Mouse (Mus musculus): Measurements from ENCODE around the gene Tinagl1.

Gene Tinagl1

DNA sequence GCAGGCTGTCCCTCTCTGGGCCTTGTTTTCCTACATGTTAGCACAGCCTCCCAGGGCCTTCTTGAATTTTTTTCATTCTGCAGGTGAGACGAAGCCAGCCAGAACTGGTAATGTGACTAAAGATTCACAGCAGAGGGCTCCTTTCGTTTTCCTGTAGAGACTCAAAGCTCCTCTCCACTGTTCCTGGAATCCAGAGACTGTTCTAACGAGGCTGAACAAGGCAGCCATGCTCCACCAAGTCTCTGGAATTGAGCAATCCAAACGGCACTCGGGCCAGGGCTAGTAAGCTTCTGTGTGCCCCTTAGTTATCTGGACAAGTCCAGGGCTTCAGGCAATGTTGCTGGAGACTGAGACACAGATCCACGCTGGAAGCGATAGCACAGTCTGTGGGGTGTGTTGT, 2.6 kb upstream of the Tinagl1 start:
- no peak for DNase-seq (ENCODE audit: low spot score)

DNA sequence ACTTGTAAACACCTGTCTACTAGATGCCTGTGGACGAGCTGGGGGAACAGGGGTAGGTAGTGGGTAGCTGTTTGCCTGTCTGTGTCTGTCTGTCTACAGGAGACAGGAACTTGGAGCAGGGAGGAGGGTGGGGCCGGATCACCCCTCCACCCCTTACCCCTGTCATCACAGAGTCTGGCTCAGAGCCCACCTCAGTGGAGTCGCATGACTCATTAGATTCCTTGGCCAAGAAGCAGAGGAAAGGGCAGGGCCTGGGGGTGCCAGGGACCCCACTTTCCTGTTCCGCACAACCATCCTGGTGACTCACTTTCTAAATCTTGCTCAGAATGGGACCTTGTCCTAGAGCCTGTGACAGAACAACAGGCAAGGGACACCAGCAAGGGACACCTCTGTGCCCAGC, 2.2 kb upstream of the Tinagl1 start:
- DNase-seq (ENCODE audit: low spot score) = no peak

DNA sequence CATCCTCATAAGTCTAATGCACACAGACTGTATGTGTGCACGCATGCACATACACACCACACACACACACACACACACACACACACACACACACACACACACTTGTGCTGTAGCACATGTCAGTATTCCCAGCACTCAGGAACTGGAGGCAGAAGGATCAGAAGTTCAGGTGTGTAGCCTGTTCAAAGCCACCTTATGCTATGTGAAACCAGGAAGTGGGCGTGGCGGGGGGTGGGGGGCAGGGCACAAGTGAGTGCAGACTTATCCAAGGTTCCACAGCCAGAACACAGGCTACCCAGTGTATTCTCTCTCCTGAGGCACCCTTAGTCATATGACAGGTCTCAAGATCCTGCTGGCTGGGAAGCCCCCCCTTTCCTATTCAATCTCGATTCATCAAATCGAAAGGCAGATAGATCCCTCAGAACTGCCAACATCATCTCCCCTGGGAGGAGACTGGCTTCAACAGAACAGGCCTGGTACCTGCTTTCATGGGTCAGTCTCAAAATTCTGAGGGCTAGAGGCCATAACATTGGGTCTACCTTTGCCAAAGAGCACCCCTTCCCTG, 1.3 kb upstream of the Tinagl1 start:
- no peak for DNase-seq (ENCODE audit: low spot score)

DNA sequence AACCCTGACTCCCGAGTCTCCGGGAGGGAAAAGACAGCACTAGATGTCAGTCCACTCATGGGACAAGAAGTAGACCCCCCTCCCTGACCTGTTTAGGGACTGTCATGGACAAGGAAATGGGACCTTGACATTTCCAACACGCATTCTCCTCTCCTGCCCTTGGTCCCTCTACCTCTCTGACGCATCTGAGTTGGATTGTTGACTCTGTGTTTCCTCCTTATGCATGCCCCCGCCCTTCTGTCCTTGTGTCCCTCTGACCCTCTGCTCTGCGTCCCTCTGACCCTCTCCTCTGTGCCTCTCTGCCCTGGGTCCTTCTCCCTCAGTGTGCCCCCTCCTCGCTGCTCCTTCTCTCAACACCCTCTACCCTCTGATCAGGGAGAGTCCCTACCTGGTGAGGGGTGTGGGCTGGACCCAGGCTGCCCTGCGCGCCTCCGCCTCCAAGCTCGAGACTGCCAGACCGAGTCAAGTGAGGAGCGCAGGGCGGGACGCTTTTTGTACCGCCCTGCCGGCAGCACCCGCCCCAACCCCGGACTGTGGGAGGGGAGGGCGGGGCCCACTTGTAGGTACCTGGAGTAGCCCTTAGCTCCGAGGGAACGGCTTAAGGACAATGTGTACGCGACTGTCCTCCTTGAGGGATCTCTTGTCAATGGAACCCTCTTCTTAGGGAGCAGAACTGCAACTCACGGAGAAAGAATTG, 439 bp downstream of the Tinagl1 start:
- DNase-seq (ENCODE audit: low spot score) = peak; percentile 38

DNA sequence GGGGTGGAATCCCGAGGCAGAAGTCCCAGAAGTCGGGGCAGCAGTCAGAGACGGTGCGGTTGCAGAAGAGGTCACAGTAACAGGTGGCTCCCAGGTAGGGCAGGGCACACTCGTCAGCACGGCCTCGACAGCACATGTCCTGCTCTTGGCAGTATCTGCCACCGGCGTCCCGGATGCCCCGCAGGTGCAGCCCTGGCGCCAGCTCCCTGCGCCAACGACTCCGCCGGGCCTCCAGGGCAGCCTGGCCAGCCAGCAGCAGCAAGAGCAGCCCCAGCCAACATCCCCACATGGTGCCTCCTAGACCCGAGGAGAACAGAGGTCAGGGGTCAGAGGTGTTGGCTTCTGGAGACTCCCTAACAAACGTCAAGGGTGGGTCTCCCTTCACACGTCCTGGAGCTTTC, 1.0 kb downstream of the Tinagl1 start:
- DNase-seq (ENCODE audit: low spot score) = no peak

DNA sequence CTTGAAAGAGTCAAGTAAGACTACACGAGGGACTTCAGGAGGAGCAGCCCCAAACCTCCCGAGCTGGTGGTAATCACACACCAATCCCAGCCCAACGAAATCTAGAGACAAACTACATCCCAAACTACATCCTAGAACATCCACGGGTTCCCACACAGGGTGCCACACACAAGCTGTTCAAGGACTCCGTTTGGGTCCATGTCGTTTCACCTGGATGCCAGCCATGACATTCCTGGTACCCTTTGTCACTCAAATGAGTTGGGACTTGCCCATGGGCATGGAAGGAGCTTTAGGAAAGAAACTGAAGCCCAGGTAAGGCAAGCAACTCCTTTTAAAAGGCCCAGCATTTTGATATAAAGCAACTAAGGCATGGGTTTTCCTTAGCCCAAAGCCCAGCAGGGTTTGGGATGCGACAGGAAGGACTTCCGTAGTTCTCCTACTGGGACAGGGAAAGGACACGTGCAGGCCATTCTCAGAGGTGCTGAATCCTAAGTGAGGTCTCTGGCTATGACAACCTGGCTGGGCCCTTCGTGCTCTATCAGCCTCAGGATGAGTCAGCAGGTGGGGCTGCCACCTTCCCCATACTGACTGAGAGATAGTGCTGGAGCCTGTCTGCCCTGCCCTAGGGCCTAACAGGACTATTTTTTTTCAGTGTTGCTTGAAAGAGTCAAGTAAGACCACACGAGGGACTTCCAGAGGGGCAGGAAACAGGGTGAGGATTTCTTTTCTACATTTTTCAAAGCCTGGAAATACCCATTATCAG, 1.7 kb downstream of the Tinagl1 start:
- no peak for DNase-seq (ENCODE audit: low spot score)

DNA sequence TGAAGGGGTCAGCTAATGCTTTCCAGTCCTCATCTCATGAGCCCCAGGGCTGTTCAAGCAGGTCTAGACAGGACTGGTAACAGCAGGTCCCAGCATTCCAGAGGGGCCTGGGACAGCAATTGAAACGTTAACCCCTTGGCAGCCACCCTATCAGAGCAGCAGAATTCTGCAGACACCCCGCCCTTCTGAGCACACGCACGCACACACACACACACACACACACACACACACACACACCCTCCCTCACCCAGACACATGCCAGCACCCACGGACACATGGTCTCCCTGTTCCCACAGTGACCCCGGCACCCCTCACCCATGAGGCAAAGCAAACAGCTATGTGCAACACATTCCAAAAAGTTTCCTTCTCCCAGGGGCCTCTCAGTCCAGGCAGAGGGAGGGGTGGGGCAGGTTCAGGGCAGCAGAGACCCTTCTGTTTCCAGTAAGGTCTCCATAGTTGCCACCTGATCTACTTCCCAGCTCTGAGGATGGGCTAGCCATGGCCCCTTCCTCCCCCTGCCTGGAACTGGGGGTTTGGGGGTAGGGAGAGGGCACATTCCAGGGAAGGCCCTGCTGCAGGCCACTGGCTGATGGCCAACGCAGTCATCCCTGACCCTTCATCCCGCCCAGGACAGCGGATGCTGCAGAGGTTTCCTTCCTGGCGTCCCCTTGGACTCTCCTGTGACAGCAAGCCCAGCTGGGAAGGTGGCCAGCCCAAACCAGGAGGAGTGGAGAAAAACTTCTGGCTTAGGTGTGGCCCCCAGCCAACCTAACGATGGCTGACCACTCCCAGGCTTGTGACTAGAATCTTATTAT, 2.8 kb downstream of the Tinagl1 start:
- DNase-seq (ENCODE audit: low spot score) = peak; percentile 56

DNA sequence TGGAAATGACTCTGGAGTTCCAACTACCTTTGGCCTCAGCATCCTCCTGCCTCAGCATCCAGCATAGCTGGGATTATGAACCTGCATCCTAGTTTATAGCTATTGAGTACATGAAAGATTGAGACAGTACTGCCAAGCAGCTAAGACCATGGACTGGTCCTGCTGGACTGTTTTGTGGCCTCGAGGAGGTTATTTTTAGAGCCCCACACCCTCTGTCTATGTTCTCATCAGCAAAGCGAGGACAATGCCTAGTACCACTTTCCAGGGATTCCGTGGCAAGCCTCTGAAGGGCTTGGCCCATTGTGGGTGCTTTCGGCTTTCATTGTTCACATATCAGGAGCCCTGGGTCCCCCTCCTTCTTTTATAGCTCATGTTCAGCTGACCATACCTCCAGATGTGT, 4.6 kb downstream of the Tinagl1 start:
- DNase-seq (ENCODE audit: low spot score) = no peak

DNA sequence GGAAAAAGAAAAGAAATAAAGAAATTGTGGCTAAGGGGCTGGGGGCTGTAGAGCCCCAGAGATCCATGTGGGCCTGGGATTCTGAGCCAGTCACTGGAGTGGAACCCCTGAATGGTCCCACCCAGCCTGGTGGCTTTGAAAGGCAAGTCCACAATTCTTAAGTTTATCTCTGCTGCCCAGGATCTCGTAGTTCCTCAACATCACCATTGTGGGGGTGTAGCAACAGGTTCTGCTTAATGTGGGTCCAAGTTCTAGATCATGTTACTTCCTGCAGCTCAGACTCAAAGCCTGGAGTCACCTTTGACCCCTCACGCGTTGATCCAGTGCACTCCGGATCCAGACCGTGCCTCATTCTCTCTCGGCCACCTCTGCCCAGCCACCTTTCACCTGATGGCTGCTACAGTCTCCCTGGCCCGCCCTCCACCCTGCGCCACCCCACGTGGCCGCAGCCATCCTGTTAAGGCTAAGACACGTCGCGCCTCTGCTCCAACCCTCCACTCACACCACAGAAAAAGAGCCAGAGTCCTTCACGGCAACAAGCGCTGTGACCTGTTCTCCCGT, 5.4 kb downstream of the Tinagl1 start:
- DNase-seq (ENCODE audit: low spot score) = no peak

DNA sequence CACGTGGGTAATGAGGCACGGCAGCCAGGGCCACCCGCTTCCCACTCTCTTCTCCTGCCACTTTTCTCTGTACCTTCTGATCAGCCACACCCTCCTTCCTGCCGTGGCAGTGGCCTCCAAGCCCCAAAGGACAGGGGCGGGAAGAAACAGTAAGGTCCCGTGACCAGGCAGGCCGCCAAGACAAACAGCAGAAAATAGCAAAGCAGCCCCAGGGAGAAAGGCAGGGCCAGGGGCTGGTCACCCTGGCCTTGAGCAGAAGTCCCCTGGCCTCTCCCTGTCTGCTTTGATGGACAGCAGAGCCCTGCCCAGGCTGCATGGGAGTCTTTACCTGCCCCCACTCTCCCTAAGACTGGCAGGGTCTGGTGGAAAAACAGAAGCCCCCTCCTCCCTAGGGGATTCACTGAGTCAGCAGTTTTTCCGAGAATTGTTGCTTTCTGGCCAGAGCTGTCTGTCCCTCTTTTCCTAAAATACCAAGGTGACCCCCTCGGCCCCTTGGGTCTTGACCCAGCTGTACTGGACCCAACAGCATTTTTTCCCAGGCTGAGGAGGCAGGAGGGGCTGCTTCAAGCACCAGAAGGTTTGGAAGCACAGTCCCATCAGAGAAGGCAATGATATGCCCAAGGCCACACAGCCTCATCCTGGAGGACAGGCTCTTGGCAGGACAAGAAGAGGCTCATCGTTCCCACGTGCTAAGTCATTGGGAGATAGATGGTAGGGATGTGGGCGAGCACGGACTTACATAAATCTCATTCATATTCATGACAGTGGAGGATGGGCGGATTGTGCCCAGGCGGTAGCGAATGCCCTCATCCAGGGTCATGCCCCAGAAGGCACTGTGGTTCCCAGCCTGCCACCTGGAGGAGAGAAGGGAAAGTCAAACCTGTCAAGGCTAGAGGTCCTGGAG, 6.4 kb downstream of the Tinagl1 start:
- peak; percentile 78 for DNase-seq (ENCODE audit: low spot score)

DNA sequence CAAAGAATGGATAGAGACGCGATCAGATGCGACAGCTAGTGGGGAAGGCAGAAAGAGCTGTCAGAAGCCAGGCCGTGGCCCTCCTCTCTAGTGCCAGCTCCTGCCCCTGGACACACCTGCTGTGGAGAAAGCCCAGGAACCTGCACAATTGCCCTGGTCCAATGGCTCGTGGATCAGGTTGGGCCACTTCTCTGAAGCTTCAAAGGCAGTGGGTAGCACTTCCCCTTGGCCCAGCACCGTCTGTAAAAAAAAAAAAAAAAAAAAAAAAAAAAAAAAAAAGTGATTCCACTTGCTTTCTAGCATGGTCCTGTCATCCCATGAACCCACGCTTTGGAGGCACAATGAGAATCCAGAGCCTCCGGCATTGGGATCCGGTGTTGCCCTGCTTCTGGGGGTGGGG, 7.1 kb downstream of the Tinagl1 start:
- no peak for DNase-seq (ENCODE audit: low spot score)

DNA sequence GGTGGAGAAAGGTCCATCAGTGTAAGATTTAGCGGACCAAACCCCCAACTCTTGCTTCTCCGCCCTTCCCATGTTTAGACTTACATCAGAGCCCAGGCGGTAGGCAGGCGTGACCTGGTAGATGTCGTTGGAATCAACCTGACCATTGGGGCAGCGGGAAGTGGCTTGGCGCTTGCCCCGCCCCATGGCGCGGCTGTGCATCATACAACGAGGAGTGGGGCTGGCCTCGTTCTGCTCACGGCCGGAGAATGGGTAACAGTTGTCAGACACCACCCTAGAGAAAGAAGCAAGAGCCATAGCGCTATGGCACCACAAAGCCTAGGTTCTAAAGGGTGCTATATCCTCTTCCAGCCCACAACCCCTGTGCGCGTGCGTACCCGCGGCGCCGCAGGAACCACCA, 7.6 kb downstream of the Tinagl1 start:
- no peak for DNase-seq (ENCODE audit: low spot score)

DNA sequence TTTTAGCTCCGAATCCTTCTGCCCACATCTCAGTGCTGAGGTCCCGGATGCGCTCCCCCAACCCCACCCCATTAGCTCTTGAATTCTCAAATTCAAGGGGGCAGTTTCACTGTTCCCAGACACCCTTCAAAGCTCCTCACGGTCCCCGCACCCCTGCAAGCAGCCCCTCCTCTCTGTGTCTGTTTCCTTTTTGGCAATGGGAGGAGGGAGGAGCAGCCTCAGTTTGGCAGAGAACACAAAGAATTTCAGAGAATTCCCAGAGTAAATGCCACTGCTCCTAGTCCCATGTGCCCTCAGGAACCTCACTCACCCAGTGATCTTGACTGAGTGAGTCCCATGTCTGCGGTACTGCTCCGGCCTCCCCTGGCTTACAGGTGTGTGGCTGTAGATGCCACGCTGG, 8.3 kb downstream of the Tinagl1 start:
- no peak for DNase-seq (ENCODE audit: low spot score)

DNA sequence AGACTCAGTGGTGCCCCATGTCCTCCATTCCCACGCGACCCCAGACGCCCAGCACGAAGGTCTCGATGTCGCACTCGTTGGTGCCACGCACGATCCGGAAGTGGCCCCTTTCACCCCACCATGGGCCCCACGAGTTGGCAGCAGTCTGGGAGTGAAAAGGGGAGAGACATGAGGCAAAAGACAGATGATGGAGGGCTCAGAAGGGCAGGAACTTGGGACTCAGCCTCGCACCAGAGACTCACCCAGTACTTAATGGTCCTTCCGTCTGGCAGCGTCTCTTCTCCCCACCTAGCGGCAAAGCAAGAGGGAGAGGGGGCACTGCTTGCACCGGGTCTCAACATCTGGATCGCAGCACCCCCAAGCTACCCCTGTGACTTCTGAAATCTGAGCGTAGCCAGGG, 8.9 kb downstream of the Tinagl1 start:
- no peak for DNase-seq (ENCODE audit: low spot score)

DNA sequence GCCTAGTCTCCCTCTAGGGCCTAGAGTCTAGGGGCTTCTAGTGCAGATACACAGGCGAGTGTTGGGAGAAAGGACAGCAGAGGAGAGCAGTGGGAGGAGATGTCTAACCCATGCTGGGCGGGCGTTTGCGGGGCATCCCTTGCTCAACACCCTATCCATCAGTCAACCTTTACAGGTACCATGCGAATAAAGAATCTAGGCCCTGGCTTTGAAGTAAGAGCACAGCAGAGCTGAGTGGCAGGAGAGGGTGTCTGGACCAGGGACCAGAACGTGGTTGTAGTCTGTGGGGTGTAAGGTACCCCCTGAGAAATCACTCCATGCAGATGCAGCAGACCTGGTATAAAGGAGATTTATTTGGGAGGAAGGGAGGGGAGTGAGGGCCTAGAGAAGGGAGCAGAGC, 10.8 kb downstream of the Tinagl1 start:
- no peak for DNase-seq (ENCODE audit: low spot score)

DNA sequence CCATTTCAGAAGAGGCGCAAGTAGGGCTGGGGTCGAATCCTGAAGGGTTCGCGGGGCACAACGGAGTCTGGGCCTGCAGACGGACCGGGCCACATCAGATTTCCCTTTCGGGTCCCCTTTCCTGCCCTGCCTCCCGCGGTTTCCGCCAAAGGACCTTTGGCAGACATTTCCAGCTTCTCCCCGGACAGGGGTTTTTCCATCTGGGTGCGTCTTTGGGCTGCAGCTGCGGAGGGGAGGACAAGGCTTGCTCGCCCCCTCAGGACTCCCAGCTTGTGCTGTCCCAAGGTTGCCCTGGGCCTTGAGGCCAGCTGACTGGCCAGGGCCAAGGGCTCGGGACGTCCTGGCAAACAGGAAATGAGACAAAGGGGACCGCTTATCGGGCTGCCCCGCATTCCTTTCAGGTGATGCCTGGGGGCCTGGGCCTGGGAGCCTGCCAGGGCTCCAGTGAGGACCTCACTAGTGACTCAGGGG, 11.5 kb downstream of the Tinagl1 start:
- no peak for DNase-seq (ENCODE audit: low spot score)

DNA sequence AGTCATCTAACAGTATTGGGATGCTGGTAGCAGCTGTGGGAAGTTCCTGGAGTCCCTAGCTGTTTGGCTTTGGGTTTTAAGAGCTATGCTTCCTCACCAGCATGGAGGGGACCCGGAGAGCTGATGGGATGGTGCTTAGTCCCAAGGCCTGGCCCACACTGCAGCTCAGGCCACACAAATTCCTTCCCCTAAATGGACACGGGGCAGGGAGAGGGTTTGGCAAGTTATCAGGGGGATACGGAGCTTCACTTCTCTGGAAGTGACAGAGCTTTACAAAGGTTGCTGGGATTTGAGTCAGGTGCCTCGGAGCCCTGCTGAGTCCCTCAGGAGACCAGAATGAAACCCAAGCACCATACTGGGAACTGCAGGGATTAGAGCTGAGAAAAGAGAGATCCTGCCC, 13.6 kb downstream of the Tinagl1 start:
- no peak for DNase-seq (ENCODE audit: low spot score)

DNA sequence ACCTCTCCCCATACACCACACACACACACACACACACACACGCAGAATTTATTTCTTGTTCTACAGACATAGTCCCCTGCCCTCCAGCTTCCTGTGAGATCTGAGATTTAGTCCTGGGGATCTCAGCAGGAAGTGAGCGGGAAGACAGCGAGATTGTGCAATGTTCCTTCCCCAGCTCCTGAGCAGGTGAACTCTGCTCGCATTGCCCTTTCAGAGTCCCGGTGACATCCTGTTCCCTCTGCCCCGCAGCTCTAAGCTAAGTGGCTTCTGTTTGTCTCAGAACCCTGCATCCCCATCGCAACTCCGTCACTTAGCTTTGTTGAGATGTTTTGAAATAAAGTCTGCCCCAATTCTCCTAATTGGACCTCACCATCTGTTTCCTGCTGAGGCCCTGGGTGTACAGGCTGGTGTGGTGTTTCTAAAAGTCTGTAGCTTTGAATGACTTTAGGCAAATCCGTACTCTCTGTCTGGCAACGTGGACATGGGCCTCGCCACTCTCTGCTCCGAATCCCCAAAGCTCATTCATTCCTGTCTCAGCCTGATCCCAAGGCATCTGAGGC, 18.0 kb downstream of the Tinagl1 start:
- no peak for DNase-seq (ENCODE audit: low spot score)

DNA sequence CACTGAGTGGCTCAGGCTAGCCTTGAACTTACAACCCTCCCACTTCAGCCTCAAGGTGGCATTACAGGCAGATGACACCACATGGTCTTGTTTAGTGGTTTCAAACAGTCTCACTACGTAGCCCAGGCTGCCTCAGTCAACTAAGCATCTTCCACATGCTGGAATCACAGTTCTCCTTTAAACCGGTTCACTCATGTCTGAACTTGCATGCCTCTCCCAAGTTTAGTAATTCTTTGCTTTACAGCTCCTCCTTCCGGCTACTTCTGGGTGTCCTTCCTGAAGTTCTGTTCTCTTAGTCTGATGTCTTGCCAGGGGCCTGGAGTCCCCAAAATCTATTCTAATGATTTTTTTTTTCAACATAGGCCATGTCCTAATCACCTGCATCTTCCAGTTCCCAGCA, 20.7 kb downstream of the Tinagl1 start:
- DNase-seq (ENCODE audit: low spot score) = no peak

DNA sequence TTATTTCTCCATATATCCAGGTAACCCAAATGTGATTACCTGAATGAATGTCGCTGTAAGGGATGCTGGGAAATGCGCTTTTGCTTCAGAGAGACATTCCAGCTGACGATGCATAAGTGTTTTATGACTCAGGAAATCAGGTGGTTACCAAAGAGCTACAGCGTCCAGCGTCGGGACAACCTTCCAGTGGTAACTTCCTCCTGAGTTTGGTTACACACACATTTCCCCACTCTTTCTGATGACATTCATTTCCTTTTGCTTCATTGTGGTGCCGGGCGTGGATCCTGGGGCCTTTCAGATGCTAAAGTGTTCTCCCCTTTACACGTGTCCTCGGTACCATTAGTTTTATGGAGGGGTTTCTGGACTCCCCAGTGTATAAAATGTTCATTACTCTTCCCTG, 26.5 kb downstream of the Tinagl1 start:
- no peak for DNase-seq (ENCODE audit: low spot score)

DNA sequence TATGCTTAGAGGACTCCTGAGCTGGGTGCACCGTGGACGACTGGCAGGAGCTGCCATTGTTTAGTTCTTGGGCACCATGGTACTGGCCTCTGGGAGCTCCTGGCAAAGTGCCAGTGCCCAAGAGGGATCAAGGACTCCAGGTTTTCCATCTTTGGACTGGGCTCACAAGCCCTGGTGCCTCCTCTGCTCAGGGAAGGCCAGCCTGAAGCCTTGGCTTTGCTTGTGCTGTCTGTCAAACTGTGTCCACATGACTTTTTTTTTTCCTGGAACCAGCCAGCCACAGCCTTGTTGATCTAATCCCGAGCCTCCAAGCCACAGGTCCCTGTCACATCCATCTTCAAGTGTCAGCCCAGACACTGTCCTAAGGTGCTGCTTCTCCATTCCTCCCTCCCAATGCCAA, 33.1 kb downstream of the Tinagl1 start:
- no peak for DNase-seq (ENCODE audit: low spot score)
